11 mouse cellular contexts compared by ENCODE assay signal in the genomic region with DNA sequence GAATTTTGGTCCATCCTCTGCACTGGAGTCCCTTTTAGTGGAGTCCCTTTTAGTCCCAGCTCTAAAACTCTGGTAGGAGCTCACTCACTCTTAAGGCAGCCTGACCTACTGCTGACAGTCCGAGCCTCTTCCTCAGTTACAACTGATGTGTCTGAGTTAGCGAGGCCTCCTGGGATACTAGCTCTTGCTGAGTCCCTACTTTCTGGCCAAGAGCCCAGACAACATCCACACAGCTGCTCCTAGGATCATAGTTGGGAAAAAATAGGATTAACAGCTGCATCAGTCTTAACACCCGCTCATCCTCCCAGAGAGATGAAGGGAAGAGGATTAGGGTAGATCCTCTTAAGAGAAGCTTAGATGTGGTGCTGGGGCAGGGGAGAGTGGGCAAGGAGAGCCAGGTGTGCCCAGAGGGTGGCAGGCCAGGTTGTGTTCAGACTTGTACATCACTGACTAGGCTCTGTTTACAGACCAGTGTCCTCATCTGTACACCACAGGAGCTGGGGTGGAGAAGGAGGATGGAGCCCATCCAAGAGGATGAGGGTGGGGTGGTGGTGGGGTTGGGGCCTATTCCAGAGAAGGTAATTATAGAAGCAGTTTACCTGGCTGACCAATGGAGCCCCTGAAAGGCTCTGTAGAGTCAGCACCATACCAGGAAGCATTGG. TPM values are rescaled to one million over a fixed set of nuclear protein-coding genes. Genes with fewer than 3 reads are reported as not detected.
DNase-seq lines count a peak whose midpoint lies in the region; ATAC-seq lines count a peak whose summit lies in the region.
"Had no signal": no experiment of that assay in that cellular context is flagged by ENCODE, and none has a peak within 500 bp of the region (broad histone marks: within the 10 kb centered on the region; RNA-seq: fewer than 3 reads in every experiment).

No protein-coding gene starts in this region.

- no peaks in the 10 kb centered on the region for H3K9me3 ChIP-seq in heart, embryonic 10.5 days
- H3K9me3 ChIP-seq in stomach, embryonic 15.5 days: no peaks in the 10 kb centered on the region

- peak; percentile 97 for DNase-seq in heart, adult 11 months
- DNase-seq in heart, embryonic 10.5 days (ENCODE audit: low spot score): no peak
- DNase-seq in lung, postnatal 10 days: peak; percentile 51
- no peak for DNase-seq in lung, adult 18-20 months
- peak; percentile 60 for DNase-seq in heart, postnatal 4 days
- no peak for DNase-seq in cerebellum, adult 8-10 months
- no peak for DNase-seq in layer of hippocampus, postnatal 10 days (ENCODE audit: low spot score in 2 of 2)
- DNase-seq: adrenal gland, postnatal 36 days had no signal

- 85% methylated on average over 3 of the region's 3 CpGs for WGBS in heart, embryonic 10.5 days
- WGBS in stomach, embryonic 15.5 days: 51% methylated on average over 3 of the region's 3 CpGs

- 0 out of 2 replicates have a peak, but pooled peaks have one; percentile 42 for ATAC-seq in stomach, embryonic 15.5 days (ENCODE audit: insufficient read depth, low FRiP score, low read depth)

- no peak overlapping the region for H3K9ac ChIP-seq in stomach, embryonic 15.5 days

- H3K27ac ChIP-seq in heart, embryonic 10.5 days: no peak overlapping the region
- 0 out of 2 replicates have a peak overlapping the region, but pooled peaks have one; percentile 1 for H3K27ac ChIP-seq in stomach, embryonic 15.5 days

- H3K4me1 ChIP-seq in heart, embryonic 10.5 days: peaks cover 7% of the 10 kb centered on the region
- H3K4me1 ChIP-seq in stomach, embryonic 15.5 days: peaks cover 12% of the 10 kb centered on the region

- H3K36me3 ChIP-seq in heart, embryonic 10.5 days: peaks cover 55% of the 10 kb centered on the region
- peaks cover 23% of the 10 kb centered on the region for H3K36me3 ChIP-seq in stomach, embryonic 15.5 days

- no peak overlapping the region for H3K4me3 ChIP-seq in heart, embryonic 10.5 days
- no peak overlapping the region for H3K4me3 ChIP-seq in stomach, embryonic 15.5 days (replicated peaks)
- H3K4me3 ChIP-seq: erythroblast, embryonic 14.5 days had no signal

- H3K27me3 ChIP-seq in heart, embryonic 10.5 days (ENCODE audit: insufficient read depth, poor library complexity, severe bottlenecking): no peaks in the 10 kb centered on the region
- no peaks in the 10 kb centered on the region for H3K27me3 ChIP-seq in stomach, embryonic 15.5 days (replicated peaks)
- H3K27me3 ChIP-seq: CH12.LX had no signal

- no peak overlapping the region for H3K4me2 ChIP-seq in stomach, embryonic 15.5 days

RNA-seq across cellular contexts. Expression of gene Zfp646, which starts 6.7 kb away (rescaled TPM):
- 10.6 and 11.7 TPM in 2 replicates for polyA plus RNA-seq in heart, embryonic 10.5 days (2016; fragmentation: Nextera tagmentation; extraction: Ambion mirVana)
- 10 to 100 TPM; 24.3 to 25.2 TPM for total RNA-seq in heart, postnatal 4 days (2021)
- polyA plus RNA-seq in stomach, embryonic 15.5 days (2015; fragmentation: Nextera tagmentation; extraction: Ambion mirVana): 9.1 and 10.9 TPM in 2 replicates
- 10 to 100 TPM; 28.6 to 30.2 TPM for total RNA-seq in layer of hippocampus, postnatal 10 days (2021)

RNA-seq across cellular contexts. Expression of gene Zfp668, which starts 7.3 kb away (rescaled TPM):
- 15.7 and 21.7 TPM in 2 replicates for polyA plus RNA-seq in heart, embryonic 10.5 days (2016; fragmentation: Nextera tagmentation; extraction: Ambion mirVana)
- 1 to 10 TPM; 7.7 to 8.9 TPM for total RNA-seq in heart, postnatal 4 days (2021)
- 14.6 and 16.7 TPM in 2 replicates for polyA plus RNA-seq in stomach, embryonic 15.5 days (2015; fragmentation: Nextera tagmentation; extraction: Ambion mirVana)
- total RNA-seq in layer of hippocampus, postnatal 10 days (2021): 10 to 100 TPM; 22.9 to 25.3 TPM

RNA-seq across cellular contexts. Expression of gene Prss53, which starts 21.5 kb away (rescaled TPM):
- 1.2 and 1.9 TPM in 2 replicates for polyA plus RNA-seq in heart, embryonic 10.5 days (2016; fragmentation: Nextera tagmentation; extraction: Ambion mirVana)
- total RNA-seq in heart, postnatal 4 days (2021): 1 to 10 TPM in 1 of 2 experiments, under 1 TPM in 1; 0.88 to 1.1 TPM
- 1.7 and 1.8 TPM in 2 replicates for polyA plus RNA-seq in stomach, embryonic 15.5 days (2015; fragmentation: Nextera tagmentation; extraction: Ambion mirVana)
- total RNA-seq in layer of hippocampus, postnatal 10 days (2021): 1 to 10 TPM in 1 of 2 experiments, under 1 TPM in 1; 0.96 to 1.1 TPM
- total RNA-seq: CH12.LX had no signal

RNA-seq across cellular contexts. Expression of gene Gm21974, which starts 26.0 kb away (rescaled TPM):
- polyA plus RNA-seq in heart, embryonic 10.5 days (2016; fragmentation: Nextera tagmentation; extraction: Ambion mirVana): not detected in 2 replicates
- total RNA-seq in heart, postnatal 4 days (2021): not detected
- not detected in 2 replicates for polyA plus RNA-seq in stomach, embryonic 15.5 days (2015; fragmentation: Nextera tagmentation; extraction: Ambion mirVana)
- total RNA-seq in layer of hippocampus, postnatal 10 days (2021): not detected
- total RNA-seq: adrenal gland, postnatal 36 days; CH12.LX had no signal
- polyA plus RNA-seq: erythroblast, embryonic 14.5 days had no signal

RNA-seq across cellular contexts. Expression of gene Vkorc1, which starts 26.1 kb away (rescaled TPM):
- polyA plus RNA-seq in heart, embryonic 10.5 days (2016; fragmentation: Nextera tagmentation; extraction: Ambion mirVana): 81.7 and 89.4 TPM in 2 replicates
- total RNA-seq in heart, postnatal 4 days (2021): 10 to 100 TPM; 30.3 to 32.0 TPM
- 186 and 190 TPM in 2 replicates for polyA plus RNA-seq in stomach, embryonic 15.5 days (2015; fragmentation: Nextera tagmentation; extraction: Ambion mirVana)
- total RNA-seq in layer of hippocampus, postnatal 10 days (2021): 10 to 100 TPM; 25.0 to 26.3 TPM

Comparison
In these comparisons a context has a peak if more than half of its experiments do, and no peak if none do; other contexts are left out.
1. DNase-seq: peak in heart, adult 11 months (single experiment), lung, postnatal 10 days (single experiment) and heart, postnatal 4 days (single experiment); none in heart, embryonic 10.5 days (single experiment), lung, adult 18-20 months (0 of 2), cerebellum, adult 8-10 months (single experiment) and layer of hippocampus, postnatal 10 days (0 of 2).